Mouse (Mus musculus) layer of hippocampus, adult 11-12 months (tissue): Measurements from ENCODE around the gene Cct7.
A peak's percentile ranks its signal among the peaks of the same experiment; 100 is the strongest.
"Not testable (repeated sequence)": the region's sequence is repeated elsewhere in the genome, so short reads cannot be mapped to it uniquely, and the experiment has no call there.

Source experiments
- DNase-seq: peaks from one replicate; pipeline ENCODE4 v3.0.0; 2022; ENCODE audit warnings: low spot score

Gene Cct7

DNA sequence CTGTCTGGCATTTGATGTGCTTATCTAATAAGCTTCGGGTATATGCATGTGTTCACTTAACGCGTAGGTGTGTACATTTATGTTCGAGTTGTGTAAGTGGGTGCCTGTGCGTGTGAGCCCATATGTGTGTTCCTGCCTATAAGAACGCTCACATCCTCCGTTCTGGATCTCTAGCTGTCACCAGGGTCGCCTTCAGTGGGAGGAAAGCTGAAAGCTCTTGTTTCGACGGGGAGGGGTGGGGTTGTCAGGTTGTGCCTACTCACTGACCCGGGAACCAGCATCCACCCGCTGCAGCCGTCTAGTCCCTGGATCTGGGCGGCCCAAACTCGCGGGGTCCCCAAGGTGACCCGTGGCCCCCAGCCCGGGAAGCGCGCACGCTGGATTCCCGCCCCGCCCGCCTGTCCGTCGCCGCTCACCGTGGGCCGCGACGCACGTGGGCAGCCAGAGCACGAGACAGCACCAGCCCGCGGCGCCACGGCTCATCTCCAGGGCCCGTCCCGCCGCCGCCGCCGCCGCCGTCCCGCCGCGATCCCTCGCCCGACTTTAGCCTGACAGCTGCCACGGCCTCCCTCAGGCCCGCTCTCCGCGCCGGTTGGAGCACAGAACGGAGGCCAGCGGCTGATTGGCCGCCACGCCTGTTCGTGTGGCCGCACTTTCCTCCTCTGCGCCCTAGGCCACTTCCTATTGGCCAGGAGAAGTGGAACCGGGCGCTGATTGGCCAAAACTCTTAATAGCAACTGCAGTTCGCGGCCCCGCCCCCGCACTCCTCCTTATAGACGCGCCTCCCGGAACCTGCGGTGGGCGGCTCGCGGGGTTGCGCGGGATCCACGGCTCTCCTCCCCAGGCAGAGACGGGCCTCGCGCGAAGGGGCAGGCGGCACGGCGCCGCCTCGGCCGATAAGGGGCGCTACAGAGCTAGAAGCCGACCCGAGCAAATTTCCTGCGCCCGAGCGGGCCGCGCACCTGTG lies at the start of gene Cct7:
Gene Cct7 (plus strand): TSS at position 818 of the 967 bp plus-strand sequence.
- DNase-seq: peak; percentile 100

DNA sequence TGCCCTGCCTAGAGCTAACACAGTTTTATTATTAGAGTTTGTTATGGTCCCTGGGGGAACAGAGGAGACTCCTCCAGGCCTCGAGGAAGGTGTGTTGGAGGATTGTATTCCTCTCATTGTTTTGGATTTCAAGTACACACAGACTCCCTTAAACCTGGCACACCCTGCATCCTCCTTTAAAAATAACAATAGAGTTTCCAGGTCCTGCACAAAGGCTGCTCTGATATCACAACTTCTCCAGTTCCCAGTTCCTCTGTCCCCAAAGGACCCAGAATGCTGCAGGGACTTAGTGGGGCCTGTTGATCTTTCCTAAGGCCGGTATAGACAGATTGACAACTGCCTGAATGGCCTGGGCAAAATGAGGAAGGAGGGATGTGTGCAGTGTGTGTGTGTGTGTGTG lies 48.7 kb upstream of the Cct7 start:
- DNase-seq: no peak

DNA sequence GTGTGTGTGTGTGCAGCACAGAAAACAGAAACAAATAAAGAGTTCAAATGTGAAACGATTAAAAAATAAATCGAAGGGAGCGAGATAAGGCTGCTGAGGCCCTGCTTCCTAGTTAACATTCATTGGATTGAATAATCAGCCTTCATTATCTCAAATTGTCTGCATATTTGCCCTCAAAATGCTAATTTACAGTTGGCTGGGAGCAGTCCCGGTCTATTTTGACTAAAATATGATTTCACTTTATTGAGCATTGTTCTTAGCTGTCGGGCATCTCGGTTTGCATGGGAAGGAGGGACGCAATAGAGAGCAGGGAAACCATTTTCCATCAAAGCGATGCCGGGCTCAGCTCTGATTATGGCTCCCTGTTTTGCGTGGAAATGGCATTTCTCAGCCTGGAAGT lies 48.3 kb upstream of the Cct7 start:
- DNase-seq: no peak

DNA sequence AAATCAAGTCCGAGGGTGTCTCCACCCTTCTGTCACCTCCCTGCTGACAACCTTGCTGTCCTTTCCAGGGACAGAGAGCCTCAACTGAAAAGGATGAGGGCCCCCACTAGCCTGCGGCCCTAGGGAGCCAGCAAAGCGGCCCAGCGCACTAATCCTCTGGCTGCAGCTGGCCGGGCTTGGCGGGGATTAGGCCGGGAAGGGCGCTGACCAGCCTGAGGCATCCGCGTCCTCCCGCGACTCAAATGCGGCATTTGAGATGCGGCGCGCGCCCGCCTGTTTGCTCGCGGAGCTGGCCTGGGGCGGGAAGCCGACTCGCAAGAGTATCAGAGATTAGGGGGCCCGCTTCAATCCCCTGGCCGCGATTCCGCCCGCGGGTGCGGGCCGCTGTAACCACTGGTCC lies 42.3 kb upstream of the Cct7 start:
- DNase-seq: no peak

DNA sequence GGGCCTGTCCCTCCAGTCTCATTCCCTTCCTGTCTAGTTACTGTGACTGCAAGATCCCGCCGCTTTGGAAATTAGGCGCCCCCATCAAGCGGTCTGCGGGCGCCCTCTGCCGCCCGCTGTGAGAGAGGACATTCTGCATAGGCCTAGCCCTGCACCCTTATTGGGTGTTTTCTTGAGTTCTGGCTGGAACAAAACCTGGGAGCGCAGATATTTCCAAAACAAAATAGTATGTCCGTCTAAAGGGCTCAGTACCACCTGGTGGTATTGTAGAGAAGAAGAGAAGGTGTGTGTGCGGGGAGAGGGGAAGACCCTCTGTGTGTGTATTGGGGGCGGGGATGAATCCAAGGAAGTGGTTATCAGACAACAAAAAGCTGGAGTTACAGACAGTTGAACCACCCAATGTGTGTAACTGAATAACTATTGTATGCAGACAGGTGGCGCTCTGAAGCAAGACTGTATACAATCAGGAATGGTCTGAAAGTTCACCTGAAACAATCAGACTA lies 40.5 kb upstream of the Cct7 start:
- peak; percentile 41 for DNase-seq

DNA sequence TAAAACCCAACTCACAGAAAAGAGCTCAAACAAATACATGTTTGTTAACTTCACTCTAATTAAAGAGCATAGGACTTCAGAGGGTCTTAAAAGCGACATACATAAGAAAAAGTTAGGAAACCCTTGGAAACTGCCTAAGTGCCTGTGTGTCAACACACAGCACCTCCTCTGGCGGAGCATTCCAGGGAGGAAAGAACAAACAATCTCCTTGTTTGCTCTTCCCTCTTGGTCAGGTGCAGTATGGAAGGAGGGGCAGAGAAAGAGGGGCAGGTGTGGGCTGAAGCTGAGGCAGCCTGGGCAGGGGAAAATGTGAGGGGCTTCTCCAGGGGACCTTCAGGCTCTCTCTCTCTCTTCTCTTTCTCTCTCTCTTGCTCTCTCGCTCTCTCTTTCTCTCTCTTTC lies 35.5 kb upstream of the Cct7 start:
- DNase-seq: no peak

DNA sequence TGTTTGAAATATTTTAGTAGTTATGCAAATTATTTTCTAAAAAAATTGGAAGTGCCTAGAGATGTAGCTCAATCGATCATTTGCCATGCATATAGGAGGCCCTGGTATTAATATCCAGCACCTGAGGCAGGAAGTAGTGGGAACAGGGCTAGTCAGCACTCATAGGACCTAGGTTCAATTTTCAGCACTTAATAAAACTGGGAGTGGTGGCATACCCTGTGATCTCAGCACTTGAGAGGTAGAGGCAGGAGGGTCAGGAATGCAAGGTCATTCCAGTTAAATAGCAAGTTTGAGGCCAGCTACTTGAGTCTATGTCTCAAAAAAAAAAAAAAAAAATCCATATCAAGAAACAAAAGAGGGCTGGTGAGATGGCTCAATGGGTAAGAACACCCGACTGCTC lies 32.2 kb upstream of the Cct7 start:
- no peak for DNase-seq

DNA sequence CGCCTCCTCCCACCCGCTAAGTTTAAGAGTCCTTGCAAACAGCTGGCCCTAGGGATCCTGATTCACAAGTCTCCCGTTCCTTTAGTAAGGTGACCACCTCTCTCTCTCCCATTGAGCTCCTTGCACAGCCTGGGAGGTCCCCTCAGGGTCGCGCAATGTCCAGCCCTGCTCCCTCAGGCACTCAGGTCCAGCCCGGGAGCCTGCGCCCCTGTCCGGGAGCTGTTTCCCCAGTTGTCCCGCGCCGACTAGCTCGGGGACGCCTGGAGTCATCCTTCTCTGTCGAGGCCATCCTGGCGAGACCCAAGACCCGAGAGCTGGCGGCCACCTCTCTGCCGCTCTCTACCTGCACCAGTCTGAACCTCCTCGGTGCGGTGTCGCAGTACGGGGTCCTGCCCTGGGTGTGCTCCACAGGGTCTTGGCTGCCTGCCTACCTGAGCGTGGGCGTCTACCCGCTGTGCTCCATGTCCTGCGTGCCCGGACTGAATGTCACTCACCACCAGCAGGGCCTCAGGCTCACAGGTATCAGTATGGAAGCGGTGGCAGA lies 27.4 kb upstream of the Cct7 start, which contains the start of gene Noto:
Gene Noto (plus strand): TSS at position 51 of the 544 bp plus-strand sequence.
- no peak for DNase-seq

DNA sequence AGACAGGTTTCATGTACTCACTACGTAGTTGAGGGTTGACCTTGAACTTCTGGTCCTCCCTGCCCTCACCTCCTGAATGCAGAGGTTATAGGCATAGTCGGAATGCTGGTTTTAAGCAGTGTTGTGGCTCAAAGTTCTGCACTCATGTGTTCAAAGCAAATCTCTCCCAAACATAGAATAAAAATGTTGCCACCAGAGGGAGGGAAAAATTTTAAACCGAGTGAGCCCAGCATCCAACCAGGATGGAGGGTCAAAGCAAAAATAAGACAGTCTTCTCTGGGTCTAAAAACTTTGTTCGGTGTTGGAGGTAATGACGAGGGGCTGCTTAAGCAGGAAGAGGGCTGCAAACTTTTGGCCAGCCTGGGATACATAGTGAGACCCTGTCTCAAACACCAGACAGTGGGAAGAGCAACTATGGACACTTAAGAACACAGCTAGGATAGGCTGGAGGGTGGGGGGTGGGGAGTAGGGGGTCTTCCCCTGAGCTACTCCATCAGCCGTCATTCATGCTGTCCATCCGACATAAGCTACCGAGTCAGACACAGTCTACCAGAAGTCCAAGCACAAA lies 20.0 kb upstream of the Cct7 start:
- DNase-seq: no peak

DNA sequence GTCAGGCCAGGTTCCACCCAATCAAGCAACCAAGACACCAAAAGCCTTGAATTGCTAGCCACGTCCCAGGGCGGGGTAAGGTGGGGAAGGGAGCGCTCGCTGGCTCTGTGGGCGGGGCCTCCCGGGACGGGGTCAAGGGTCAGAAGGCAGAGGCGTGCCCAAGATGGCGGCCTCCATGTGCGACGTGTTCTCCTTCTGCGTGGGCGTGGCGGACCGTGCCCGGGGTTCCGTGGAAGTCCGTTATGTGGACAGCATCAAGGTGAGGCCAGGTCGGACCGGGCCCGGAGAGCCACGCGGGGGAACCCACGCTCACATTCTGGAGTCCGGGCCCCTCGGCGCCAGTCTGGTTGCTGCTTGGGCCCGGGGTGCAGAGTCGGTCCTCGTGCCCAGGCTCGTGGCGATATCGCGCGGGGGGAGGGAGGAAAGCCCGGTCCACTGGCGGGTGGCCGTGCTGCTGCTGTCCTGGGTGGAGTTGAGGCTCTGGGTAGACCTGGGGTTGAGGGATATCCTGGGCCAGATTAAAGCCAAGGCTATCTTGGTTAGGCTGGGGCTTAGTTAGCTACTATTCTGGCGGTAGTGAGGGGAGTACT lies 19.4 kb upstream of the Cct7 start, which contains the start of gene Smyd5:
Gene Smyd5 (plus strand): TSS at position 148 of the 590 bp plus-strand sequence.
- peak; percentile 86 for DNase-seq

DNA sequence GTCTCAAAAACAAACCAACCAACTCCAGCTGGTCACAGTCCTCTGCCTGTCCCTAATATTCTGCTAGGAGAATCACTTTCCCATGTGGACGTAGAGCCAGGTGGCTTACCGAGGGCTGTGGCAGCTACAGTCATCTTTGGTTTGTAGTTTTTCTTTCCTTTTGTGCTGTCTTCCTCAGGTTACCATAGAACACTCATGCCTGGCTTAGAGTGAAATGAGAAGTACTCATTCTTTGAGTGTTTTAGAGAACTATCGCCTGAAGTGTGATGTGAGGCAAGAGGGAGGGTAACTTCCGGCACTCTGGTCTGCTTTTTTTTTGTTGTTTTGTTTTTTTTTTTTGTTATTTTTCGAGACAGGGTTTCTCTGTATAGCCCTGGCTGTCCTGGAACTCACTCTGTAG lies 17.4 kb upstream of the Cct7 start:
- no peak for DNase-seq

DNA sequence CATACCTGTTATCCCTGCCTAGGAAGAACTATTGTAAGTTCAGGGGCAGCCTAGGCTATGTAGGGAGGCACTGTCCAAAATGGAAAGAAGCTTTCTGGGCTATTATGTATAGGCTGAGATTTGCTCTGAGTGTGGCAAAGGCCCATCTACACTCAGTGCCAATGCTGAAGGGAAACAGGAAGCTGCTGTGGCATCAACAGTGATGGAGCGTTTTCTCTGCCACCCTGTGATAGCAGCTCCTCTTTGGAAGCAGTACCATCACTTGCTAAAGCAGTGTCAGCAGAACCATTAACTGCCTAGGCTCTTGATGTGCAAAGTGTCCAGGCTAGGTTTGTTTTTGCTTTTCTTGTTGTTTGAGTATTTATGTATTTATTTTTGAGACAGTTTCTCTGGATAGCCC lies 15.1 kb upstream of the Cct7 start:
- no peak for DNase-seq

DNA sequence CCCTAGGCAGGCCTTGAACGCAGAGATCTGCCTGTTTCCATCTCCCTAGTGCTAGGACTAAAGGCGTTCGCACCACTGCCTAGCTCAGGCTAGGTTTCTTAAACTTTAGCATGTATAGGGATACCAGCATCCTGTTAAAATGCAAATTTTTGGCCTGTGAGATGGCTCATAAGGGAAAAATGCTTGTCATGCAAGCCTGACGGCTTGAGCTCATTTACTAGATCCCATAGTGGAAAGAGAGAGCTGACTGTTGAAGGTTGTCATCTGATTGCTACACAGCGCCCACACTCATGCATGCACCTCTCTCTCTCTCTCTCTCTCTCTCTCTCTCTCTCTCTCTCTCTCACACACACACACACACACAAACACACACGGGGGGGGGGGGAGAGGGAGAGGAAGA lies 14.7 kb upstream of the Cct7 start:
- no peak for DNase-seq

DNA sequence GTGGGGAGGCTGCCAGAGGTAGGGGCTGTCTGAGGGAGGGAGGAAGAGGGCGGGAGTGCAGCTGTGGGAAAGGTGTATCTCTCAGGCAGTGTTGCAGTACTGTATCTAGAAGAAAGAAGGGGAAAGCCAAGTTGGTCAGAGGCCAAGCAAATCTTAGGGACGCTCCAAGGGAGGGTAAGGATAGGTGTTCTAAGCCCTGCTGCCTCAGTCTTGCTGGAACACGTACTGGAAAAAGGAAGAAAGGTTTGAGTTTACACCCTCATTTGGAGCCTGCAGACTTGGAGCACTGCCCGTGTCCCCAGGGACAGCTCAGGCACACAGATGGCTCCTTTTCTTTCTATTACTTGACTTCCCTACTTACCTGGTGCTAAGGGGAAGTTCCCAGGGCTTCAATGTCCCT lies 10.2 kb upstream of the Cct7 start:
- DNase-seq: no peak

DNA sequence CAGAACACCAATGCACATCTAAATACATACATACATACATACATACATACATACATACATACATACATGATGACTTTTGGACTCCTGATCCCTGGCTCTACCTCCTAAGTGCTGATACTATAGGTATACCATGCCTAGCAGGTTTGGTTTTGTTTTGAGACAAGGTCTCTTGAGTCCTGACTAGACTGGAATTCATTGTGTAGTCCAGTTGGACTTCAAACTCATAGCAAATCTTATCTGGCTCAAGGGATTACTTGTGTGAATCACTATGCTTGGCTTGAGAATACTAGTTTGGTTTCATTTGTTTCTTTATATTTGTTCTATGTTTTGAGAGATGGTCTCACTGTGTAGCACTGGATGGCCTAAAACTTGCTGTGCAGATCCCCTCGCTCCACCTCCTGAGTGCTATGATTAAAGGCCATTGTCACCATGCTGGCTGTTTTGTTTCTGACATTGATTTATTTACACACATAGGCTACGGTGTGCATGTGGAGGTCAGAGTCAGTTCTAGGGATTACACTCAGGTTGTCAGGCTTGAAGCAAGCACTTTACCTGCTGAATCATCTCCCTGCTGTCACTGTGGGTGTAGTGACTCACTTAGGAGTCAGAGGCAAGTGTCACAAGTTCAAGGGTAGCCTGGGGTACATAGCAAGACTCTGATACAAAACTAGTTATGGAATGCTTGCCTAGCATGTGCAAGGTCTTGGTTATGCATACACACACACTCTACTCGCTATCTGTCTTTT lies 7.7 kb upstream of the Cct7 start:
- DNase-seq: no peak

DNA sequence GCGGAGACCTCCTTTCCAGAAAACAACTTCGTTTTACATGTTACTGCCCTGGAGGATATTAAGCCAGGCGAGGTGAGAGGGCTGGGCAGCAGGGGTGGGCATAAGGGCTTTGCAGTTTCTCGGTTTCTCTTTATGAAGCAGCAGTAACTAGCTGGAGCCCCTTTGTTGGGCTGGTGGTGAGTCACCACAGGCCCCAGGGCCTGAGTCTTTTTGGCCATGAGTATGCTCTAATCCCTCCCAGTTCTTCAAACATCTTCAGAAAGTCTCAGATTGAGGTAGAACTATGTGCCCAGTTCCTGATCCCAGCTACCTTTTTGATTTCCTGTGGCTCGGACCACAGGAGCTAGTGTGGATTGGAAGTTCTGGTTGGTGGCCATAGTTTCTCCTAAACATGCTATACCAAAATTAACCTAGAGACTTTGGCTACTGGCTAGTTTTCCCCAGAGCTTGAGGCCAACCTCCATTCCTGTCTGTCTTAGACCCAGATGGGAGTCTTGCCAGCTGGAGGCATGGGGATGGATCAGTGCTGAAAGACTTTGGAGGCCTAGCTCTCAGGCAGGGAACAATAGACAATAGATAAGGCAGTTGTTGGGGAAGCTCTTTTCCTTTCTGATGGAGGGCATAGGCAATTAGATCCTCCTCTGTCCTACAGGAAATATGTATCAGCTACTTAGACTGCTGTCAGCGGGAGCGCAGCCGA lies 6.9 kb upstream of the Cct7 start:
- DNase-seq: peak; percentile 19

DNA sequence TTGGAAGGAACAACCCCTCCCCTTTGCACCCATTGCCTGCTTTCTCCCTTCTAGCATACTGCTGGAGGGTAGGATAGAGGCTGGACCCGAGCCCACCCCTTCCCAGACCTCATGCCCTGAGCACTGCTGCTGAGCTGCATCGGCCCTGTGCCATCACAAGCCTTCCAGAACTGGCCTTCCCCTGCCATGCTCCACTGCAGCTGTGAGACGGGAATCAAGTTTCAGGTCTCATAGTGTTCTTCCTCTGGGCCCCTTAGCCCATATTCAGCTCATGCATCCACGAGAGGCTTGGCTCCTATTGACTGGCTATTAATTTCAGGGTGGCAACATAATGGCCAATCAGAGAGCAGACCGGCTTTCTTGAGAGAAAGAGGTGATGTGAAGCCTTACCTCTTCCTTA lies 6.0 kb upstream of the Cct7 start:
- no peak for DNase-seq

DNA sequence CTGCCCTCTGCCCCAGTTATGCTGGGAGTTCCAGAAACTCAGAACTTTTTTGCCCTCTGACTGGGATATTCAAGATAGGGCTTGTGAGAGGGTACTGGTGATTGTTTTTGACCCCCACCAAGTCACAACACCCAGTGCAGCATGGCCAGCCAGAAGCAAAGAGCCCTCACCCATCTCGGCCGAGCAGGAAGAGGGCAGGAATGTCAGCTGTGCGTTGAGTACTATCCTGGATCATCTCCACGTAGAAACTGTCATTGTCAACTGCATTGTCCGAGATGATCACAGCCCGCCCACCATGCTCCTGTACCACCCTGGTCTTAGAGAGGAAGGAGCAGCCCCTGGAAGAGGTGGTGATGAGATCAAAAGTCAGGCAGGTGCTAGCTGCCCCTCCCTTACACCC lies 4.0 kb upstream of the Cct7 start:
- DNase-seq: no peak

DNA sequence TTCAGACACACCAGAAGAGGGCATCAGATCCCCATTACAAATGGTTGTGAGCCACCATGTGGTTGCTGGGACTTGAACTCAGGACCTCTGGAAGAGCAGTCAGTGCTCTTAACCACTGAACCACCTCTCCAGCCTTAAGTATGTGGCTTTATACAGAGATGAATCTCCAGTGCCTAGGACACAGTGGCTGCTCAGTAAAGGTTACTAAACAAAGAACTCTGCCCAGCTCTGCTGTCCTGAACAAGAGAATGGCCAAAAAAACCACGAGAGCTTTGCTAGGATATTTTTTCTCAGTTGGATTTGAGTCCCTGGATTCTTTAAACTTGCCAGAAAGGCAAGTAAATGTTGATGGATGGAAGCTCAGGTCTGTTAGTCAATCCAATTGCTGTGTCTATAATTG lies 1.2 kb upstream of the Cct7 start:
- DNase-seq: not testable (repeated sequence)

DNA sequence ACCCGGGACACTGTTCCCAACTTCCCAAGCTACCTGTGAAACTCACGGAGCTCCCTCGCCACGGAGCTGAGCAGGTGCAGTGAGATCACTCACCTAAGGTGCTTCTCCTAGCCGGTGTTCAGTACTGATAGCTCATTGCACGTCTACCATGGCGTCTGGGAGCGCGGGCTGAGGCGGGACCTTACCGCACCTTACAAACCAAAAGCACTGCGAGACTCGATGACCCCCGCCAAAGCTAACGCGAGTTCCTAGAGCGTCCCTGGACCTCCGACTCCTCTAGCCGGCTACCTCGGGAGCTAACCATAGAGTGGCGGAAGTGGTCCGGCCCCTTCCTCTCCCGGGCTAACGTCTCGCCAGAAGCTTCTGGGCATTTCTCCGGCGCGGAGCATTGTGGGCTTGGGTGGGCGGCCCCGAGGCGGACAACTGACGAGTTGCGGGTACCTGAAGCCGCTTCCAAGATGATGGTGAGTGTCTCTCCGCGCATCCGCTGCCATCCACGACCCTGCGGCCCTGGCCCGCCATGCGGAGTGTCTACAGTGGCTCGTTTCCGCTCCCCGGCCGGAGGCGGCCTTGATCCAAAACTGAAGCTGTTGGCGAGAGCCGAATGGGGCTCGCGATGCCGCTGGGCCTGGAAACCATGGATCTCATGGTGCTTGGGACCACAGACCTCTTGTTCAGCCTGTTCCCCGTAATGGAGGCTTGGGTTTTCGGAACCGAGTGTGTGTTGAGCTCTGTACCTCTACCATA lies 523 bp downstream of the Cct7 start, which contains the start of gene Pradc1:
Gene Pradc1 (minus strand): TSS at position 307 of the 747 bp plus-strand sequence.
- DNase-seq: peak; percentile 99

DNA sequence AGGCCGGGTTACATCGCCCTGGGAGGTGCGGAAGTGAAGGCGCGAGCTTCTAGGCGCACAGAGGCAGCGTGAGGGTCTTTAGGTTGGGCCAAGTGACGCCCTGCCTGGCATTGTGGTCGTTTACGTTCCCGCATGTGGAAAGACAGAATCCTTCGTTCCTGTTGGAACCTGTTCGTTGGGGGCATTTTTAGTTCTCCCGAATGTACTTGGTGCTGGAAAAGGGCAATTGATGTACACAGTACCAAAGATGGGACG lies 1.0 kb downstream of the Cct7 start:
- no peak for DNase-seq
